ENCODE assay signal across 9 mouse cellular contexts in genomic region chr5:113155133-113155532, GRCm38 (mm10).
DNase-seq lines count a peak whose midpoint lies in the region; ATAC-seq and TF ChIP-seq lines count a peak whose summit lies in the region.
"Had no signal": no experiment of that assay in that cellular context is flagged by ENCODE, and none has a peak within 500 bp of the region (broad histone marks: within the 10 kb centered on the region; RNA-seq: fewer than 3 reads in every experiment).

No protein-coding gene starts in this region.

- H3K36me3 ChIP-seq in intestine, embryonic 14.5 days (ENCODE audit: control insufficient read depth, insufficient read depth, low read length), result no peaks in the 10 kb centered on the region
- no peaks in the 10 kb centered on the region for H3K36me3 ChIP-seq in intestine, embryonic 15.5 days
- H3K36me3 ChIP-seq in stomach, embryonic 16.5 days (ENCODE audit: control insufficient read depth, insufficient read depth, low read length), result no peaks in the 10 kb centered on the region
- H3K36me3 ChIP-seq: neural tube, embryonic 13.5 days had no signal

- intact Hi-C loops in left cerebral cortex, postnatal 14 days (cut with DNase I), result loop anchor here (2.0 kb wide), 1 partner anchor 54 kb away; no protein-coding TSS in a partner anchor

- no peak overlapping the region for H3K27ac ChIP-seq in intestine, embryonic 14.5 days (ENCODE audit: low read depth)
- H3K27ac ChIP-seq in intestine, embryonic 15.5 days, result no peak overlapping the region
- H3K27ac ChIP-seq in bone marrow, adult 2 months (ENCODE audit: control insufficient read depth, insufficient read depth, low read depth, low read length, poor library complexity), result no peak overlapping the region
- no peak overlapping the region for H3K27ac ChIP-seq in embryonic fibroblast, embryonic 13.5 days (ENCODE audit: insufficient read depth, low read length)
- H3K27ac ChIP-seq in stomach, embryonic 16.5 days (ENCODE audit: low read length), result peak overlapping the region; percentile 87
- H3K27ac ChIP-seq: neural tube, embryonic 13.5 days had no signal

- peak; percentile 90 for TF ChIP-seq CTCF in bone marrow, adult 2 months (IDR thresholded peaks at IDR 0.05; ENCODE audit: control insufficient read depth, insufficient read depth, low read length)
- TF ChIP-seq CTCF in embryonic fibroblast, embryonic 13.5 days (IDR thresholded peaks at IDR 0.05; ENCODE audit: borderline replicate concordance, insufficient read depth, low read length), result peak; percentile 77

- WGBS in intestine, embryonic 14.5 days, result 5% methylated on average over 8 of the region's 8 CpGs
- 7% methylated on average over 8 of the region's 8 CpGs for WGBS in intestine, embryonic 15.5 days
- WGBS in bone marrow, adult 2 months, result 10% methylated on average over 8 of the region's 8 CpGs
- 8% methylated on average over 8 of the region's 8 CpGs for WGBS in stomach, embryonic 16.5 days

- no peak overlapping the region for H3K4me3 ChIP-seq in intestine, embryonic 14.5 days (ENCODE audit: low read depth, low read length)
- H3K4me3 ChIP-seq in intestine, embryonic 15.5 days (replicated peaks), result no peak overlapping the region
- H3K4me3 ChIP-seq in bone marrow, adult 2 months (replicated peaks; ENCODE audit: control insufficient read depth, low read depth, low read length), result no peak overlapping the region
- no peak overlapping the region for H3K4me3 ChIP-seq in embryonic fibroblast, embryonic 13.5 days (ENCODE audit: insufficient read depth, low read length)
- H3K4me3 ChIP-seq in stomach, embryonic 16.5 days (replicated peaks; ENCODE audit: low read length), result no peak overlapping the region
- H3K4me3 ChIP-seq: neural tube, embryonic 13.5 days had no signal

- H3K9me3 ChIP-seq in intestine, embryonic 14.5 days (ENCODE audit: control insufficient read depth, low read length), result no peaks in the 10 kb centered on the region
- no peaks in the 10 kb centered on the region for H3K9me3 ChIP-seq in intestine, embryonic 15.5 days
- no peaks in the 10 kb centered on the region for H3K9me3 ChIP-seq in stomach, embryonic 16.5 days (replicated peaks; ENCODE audit: control insufficient read depth, low read length)
- H3K9me3 ChIP-seq: neural tube, embryonic 13.5 days had no signal

- no peak for ATAC-seq in intestine, embryonic 14.5 days (replicated peaks; ENCODE audit: low FRiP score, low TSS enrichment, low read depth)
- ATAC-seq in intestine, embryonic 15.5 days, result no peak
- ATAC-seq in monocyte, adult 5-6 weeks (replicated peaks; ENCODE audit: insufficient number of reproducible peaks, low FRiP score, low TSS enrichment, poor library complexity, severe bottlenecking), result peak; percentile 65
- no peak for ATAC-seq in stomach, embryonic 16.5 days (ENCODE audit: insufficient read depth, low FRiP score)

- no peaks in the 10 kb centered on the region for H3K27me3 ChIP-seq in intestine, embryonic 14.5 days (replicated peaks; ENCODE audit: control insufficient read depth, insufficient read depth, low read length)
- H3K27me3 ChIP-seq in intestine, embryonic 15.5 days (replicated peaks), result no peaks in the 10 kb centered on the region
- no peaks in the 10 kb centered on the region for H3K27me3 ChIP-seq in stomach, embryonic 16.5 days (ENCODE audit: control insufficient read depth, insufficient read depth, low read length)
- H3K27me3 ChIP-seq: neural tube, embryonic 13.5 days had no signal

- H3K4me2 ChIP-seq in intestine, embryonic 14.5 days (ENCODE audit: low read length), result no peak overlapping the region
- no peak overlapping the region for H3K4me2 ChIP-seq in intestine, embryonic 15.5 days (replicated peaks)
- H3K4me2 ChIP-seq in stomach, embryonic 16.5 days (ENCODE audit: low read depth, low read length), result peak overlapping the region; percentile 11; the same call in 1 of the 2 replicates
- H3K4me2 ChIP-seq: neural tube, embryonic 13.5 days had no signal

- no peak overlapping the region for H3K9ac ChIP-seq in intestine, embryonic 14.5 days (ENCODE audit: low read length)
- H3K9ac ChIP-seq in intestine, embryonic 15.5 days, result no peak overlapping the region
- no peak overlapping the region for H3K9ac ChIP-seq in stomach, embryonic 16.5 days (ENCODE audit: low read length)
- H3K9ac ChIP-seq: neural tube, embryonic 13.5 days had no signal

- H3K4me1 ChIP-seq in intestine, embryonic 14.5 days (replicated peaks; ENCODE audit: control insufficient read depth, insufficient read depth, low read length), result peaks cover 40% of the 10 kb centered on the region
- H3K4me1 ChIP-seq in intestine, embryonic 15.5 days (replicated peaks), result peaks cover 66% of the 10 kb centered on the region
- peaks cover 3% of the 10 kb centered on the region; the same call in 1 of the 2 replicates for H3K4me1 ChIP-seq in bone marrow, adult 2 months (ENCODE audit: control insufficient read depth, insufficient read depth, low read length)
- H3K4me1 ChIP-seq in embryonic fibroblast, embryonic 13.5 days (ENCODE audit: control insufficient read depth, insufficient read depth, low read length), result peaks cover 22% of the 10 kb centered on the region
- H3K4me1 ChIP-seq in stomach, embryonic 16.5 days (ENCODE audit: control insufficient read depth, insufficient read depth, low read length), result peaks cover 52% of the 10 kb centered on the region

- TF ChIP-seq POLR2A in bone marrow, adult 2 months (IDR thresholded peaks at IDR 0.05; ENCODE audit: borderline replicate concordance, control insufficient read depth, low read depth, low read length), result no peak
- TF ChIP-seq POLR2A in embryonic fibroblast, embryonic 13.5 days (IDR thresholded peaks at IDR 0.05; ENCODE audit: low read depth, low read length), result no peak

- DNase-seq in intestine, embryonic 14.5 days (ENCODE audit: low spot score), result peak; percentile 95
- DNase-seq in heart, postnatal 4 days, result peak; percentile 91
- DNase-seq in left cerebral cortex, postnatal 14 days (ENCODE audit: low spot score in 2 of 2), result peak; percentile 89 to 91
